Mouse (Mus musculus) CD4-positive, CD25-positive, alpha-beta regulatory T cell, adult 4 months (primary cell): ENCODE measurements around the gene Ermp1. TPM values are rescaled to one million over a fixed set of nuclear protein-coding genes. Genes with fewer than 3 reads are reported as not detected.
"Not testable (repeated sequence)": the region's sequence is repeated elsewhere in the genome, so short reads cannot be mapped to it uniquely, and the experiment has no call there.

ENCODE experiments used
- ATAC-seq: one replicate; pipeline ENCODE4 v1.8.0; 2017
- polyA plus RNA-seq, 2 experiments: library from polyadenylated mRNA; unstranded; fragments of 100-300 nt; shearing (Covaris generic); gene quantifications; one replicate each; pipeline ENCODE4 v1.2.1; 2017

The Ermp1 gene
- polyA plus RNA-seq, 2 experiments from 2014 or later: 11.8 to 15.7 TPM

DNA sequence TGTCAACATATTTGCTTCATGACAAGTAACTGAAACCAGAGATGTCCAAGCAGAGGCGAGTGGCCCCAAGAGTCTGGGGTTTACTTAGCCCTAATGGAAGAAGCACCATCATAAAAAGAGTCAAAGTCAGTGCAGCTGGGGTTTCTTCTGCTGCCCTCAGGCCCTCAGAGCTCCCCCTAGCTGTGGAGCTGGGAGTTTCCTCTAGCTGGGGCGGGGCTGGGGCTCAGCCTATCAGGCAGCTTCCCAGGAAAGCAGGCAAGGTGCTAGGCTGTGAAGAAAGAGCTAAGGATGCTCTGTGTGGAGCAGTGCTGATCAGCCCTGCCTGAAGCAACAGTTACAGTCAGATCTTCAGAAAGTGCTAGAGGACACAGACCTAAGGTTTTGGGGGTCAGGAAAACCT is 51.2 kb downstream of the Ermp1 start:
- ATAC-seq: peak; percentile 45

DNA sequence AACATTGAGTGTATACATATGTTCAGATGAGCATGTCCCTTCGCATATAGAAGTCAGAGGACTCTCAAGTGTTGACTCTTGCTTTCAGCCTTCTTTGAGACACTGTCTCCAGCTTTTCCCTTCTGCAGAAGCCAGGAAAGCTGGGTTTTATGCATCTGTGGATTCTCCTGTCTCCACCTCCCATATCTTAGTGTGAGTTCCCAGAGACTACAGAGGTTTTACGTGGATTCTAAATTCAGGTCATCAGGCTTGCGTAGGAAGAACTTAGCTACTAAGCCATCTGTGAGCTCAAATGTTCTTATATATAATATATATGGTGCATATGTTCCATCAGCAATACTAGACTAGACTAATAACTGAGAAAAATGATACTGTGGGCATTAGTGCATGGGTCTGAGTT is 51.9 kb downstream of the Ermp1 start:
- ATAC-seq: no peak

DNA sequence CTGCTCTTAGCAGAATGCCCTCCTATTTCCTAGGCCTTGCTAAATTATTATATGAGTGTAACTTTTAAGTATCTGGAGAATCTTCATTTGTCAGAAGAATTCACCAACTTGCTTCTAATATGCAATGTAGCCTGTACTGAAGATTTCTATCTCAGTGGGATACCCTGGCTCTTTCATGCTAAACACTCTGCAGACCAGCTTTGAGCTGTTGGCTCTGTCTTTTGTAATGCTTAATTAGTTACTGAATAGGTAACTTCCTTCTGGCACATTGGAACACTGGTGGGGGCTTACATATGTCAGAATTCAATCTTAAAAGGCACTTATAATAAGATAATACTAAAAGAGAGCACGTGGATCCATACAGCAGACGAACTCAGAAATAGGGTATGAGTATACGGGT is 54.4 kb downstream of the Ermp1 start:
- ATAC-seq: not testable (repeated sequence)

- ATAC-seq: no peak
Measured at GRCm38 (mm10) chr19:29583734-29584133, 64.5 kb downstream of the Ermp1 start.

- ATAC-seq: no peak
Measured at GRCm38 (mm10) chr19:29582439-29582838, 65.8 kb downstream of the Ermp1 start.

DNA sequence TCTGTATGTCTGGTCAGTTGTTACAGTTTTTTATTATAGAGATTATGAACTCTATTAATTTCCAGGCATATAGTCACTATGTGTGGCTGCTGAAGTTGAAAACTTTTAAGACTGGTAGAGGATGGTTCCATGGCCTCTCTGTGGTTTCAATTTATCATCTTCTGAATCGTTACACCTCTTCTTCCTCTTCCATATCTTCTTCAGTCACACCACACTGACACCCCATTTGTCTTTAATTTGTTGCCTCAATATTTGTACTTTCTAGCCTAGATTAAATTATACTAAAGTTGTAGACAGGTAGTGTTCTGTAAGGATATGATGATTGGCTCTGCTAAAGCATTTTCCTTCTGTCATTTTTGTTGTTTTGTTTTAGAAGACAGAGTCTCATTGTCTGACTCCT is 81.7 kb downstream of the Ermp1 start:
- no peak for ATAC-seq

GRCm38 (mm10) chr19:29563258-29563779 is 84.9 kb downstream of the Ermp1 start:
- ATAC-seq: no peak

DNA sequence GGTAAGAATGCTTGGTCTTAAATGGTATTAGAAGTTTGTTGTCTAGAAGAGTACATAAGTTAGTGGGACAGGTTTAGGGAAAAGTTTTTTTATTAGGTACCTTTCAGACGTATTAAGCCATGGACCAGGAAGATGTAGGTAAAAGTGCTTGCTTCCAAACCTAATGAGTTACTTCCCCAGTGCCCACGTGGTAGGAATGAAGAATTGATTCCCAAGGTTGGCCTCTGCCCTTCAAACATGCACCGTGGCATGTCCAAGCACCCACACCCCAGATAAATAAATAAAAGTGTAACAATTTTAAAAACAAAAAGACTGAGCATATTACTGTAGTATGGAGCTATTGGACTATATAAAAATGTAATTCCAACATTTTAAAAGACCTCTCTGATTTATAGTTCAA is 85.6 kb downstream of the Ermp1 start:
- no peak for ATAC-seq

DNA sequence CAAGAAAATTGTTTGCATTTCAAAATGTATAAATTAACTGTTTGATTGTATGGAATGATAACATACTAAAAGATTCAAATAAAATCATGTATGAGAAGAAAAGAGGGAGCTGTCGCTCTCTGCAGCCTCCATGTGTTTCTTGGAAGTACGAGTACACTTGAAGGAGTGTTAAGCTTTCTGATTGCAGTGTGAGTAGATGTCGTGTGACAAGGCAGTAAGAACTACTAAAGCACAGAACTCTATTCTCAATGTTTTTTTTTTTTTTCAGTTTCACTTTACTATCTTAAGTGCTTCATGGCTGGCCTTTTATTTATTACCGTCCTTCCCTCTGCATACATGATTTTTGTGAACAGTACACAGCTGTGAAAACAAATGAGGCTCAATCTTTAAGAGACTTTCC is 86.0 kb downstream of the Ermp1 start:
- ATAC-seq: no peak

Other genes starting within 250 kb of the Ermp1 start
- 10 to 100 TPM; 17.0 to 22.2 TPM for gene Pdcd1lg2, start 237.5 kb downstream of the Ermp1 start, polyA plus RNA-seq
- 10 to 100 TPM in 1 of 2 experiments, 1 to 10 TPM in 1; 6.3 to 12.6 TPM for gene Ric1, start 126.1 kb downstream of the Ermp1 start, polyA plus RNA-seq
- not detected for gene Mlana, start 49.4 kb upstream of the Ermp1 start, polyA plus RNA-seq
- gene 9930021J03Rik, start 157.6 kb upstream of the Ermp1 start, polyA plus RNA-seq: 1 to 10 TPM; 5.1 to 9.6 TPM
- 10 to 100 TPM in 1 of 2 experiments, 1 to 10 TPM in 1; 9.4 to 10.9 TPM for gene Ranbp6, start 164.6 kb upstream of the Ermp1 start, polyA plus RNA-seq